Mouse (Mus musculus): ENCODE results near the gene Gm21915. TPM values are rescaled to one million over a fixed set of nuclear protein-coding genes. Genes with fewer than 3 reads are reported as not detected.

The Gm21915 gene
- polyA plus RNA-seq, 1 experiment from 2014 or later, result not detected

- H3K9ac ChIP-seq, result peak overlapping the region; percentile 33
- peak overlapping the region; percentile 70 for H3K4me2 ChIP-seq (replicated peaks)
- peak; percentile 86 for ATAC-seq
- no peaks in the 10 kb centered on the region for H3K9me3 ChIP-seq
- peak overlapping the region; percentile 41 for H3K4me3 ChIP-seq (replicated peaks)
- H3K27me3 ChIP-seq (replicated peaks), result no peaks in the 10 kb centered on the region
- WGBS, result 5% methylated on average over 14 of the region's 14 CpGs
- no peaks in the 10 kb centered on the region for H3K36me3 ChIP-seq
- peaks cover 6% of the 10 kb centered on the region; the same call in 1 of the 2 replicates for H3K4me1 ChIP-seq (replicated peaks)
- H3K27ac ChIP-seq, result no peak overlapping the region
Observed at GRCm38 (mm10) chr9:40638394-40639049, 31.9 kb upstream of the Gm21915 start.

- Histone ChIP-seq H3K36me3 (no peaks in the 10 kb centered on the region), H3K4me3 (replicated peaks) (no peak overlapping the region), H3K4me1 (replicated peaks) (peaks cover 6% of the 10 kb centered on the region; the same call in 1 of the 2 replicates), H3K27ac (no peak overlapping the region), H3K9me3 (no peaks in the 10 kb centered on the region), H3K4me2 (replicated peaks) (no peak overlapping the region), H3K27me3 (replicated peaks) (no peaks in the 10 kb centered on the region), H3K9ac (no peak overlapping the region)
- 83% methylated on average over 10 of the region's 10 CpGs for WGBS
- no peak for ATAC-seq
Observed at GRCm38 (mm10) chr9:40639536-40640187, 30.8 kb upstream of the Gm21915 start.

GRCm38 (mm10) chr9:40641318-40641717, 29.1 kb upstream of the Gm21915 start:
- Histone ChIP-seq H3K9me3 (no peaks in the 10 kb centered on the region), H3K27ac (no peak overlapping the region), H3K36me3 (no peaks in the 10 kb centered on the region), H3K4me2 (replicated peaks) (no peak overlapping the region), H3K4me3 (replicated peaks) (no peak overlapping the region), H3K27me3 (replicated peaks) (no peaks in the 10 kb centered on the region), H3K9ac (no peak overlapping the region), H3K4me1 (replicated peaks) (peaks cover 6% of the 10 kb centered on the region; the same call in 1 of the 2 replicates)
- no peak for ATAC-seq
- whole genome bisulfite sequencing, result 85% methylated on average over 2 of the region's 2 CpGs

DNA sequence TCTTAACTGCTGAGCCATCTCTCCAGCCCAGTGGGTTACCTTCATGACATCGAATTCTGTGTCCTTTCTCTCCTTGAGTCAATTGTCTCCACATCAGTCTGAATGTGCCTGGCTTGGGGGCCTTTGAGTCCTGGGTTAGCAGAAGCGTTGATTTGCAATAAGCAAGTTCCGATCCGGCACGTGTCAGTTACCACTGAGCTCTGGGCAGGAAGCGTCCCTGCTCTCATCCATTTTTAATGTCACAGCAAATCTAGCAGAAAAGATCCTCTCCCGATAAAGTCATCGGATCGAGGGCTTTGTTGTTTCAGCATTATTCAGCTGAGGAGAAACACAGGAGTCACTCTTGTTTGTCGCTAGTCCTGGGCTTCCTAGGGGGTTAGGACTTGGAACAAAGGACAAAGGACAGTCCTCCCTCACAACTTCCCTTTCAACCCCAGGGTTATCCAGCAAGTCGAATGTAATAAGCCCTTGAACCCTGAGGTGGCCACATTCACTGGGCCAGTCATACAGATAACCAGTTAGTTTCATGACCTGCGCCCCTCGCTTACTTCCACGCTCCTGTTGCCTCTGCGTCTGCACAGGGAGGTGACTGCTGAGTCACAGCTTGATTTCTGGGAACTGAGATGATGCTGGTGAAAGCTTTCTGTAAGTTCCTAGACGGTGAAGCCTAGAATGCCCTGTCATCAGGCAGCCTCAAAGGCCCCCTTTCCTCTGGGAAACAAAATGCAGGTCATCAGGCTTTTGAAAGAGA, 27.8 kb upstream of the Gm21915 start:
- H3K9me3 ChIP-seq, result no peaks in the 10 kb centered on the region
- H3K27ac ChIP-seq, result no peak overlapping the region
- 42% methylated on average over 16 of the region's 16 CpGs for WGBS
- peaks cover 6% of the 10 kb centered on the region; the same call in 1 of the 2 replicates for H3K4me1 ChIP-seq (replicated peaks)
- H3K27me3 ChIP-seq (replicated peaks), result no peaks in the 10 kb centered on the region
- 0 out of 2 replicates have a peak, but pooled peaks have one; percentile 29 for ATAC-seq
- H3K9ac ChIP-seq, result no peak overlapping the region
- H3K36me3 ChIP-seq, result no peaks in the 10 kb centered on the region
- H3K4me3 ChIP-seq (replicated peaks), result no peak overlapping the region
- H3K4me2 ChIP-seq (replicated peaks), result no peak overlapping the region

GRCm38 (mm10) chr9:40649444-40649843, 21.0 kb upstream of the Gm21915 start:
- Histone ChIP-seq H3K9me3 (no peaks in the 10 kb centered on the region), H3K4me3 (replicated peaks) (no peak overlapping the region), H3K27ac (no peak overlapping the region), H3K27me3 (replicated peaks) (no peaks in the 10 kb centered on the region), H3K9ac (no peak overlapping the region), H3K4me1 (replicated peaks) (no peaks in the 10 kb centered on the region), H3K36me3 (no peaks in the 10 kb centered on the region), H3K4me2 (replicated peaks) (no peak overlapping the region)
- no peak for ATAC-seq
- WGBS, result 88% methylated on average over 3 of the region's 3 CpGs

DNA sequence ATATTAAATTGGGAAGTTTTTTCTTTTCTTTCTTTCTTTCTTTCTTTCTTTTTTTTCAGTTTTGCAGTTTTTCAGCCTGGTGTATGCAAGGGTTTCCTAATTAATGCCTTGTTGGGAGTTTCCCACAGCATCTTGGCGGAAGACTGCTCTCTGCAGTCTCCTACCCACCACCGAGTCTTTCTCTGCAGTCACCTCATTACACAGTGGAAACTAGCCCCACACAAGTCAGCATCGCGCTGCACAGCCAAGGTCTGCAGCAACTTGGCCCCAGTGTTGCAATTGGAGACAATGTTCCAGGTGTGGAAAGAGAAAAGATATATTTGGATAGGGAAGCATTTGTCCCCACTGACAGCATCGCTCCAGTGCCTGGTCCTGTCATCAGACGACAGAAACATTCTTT, 20.4 kb upstream of the Gm21915 start:
- Histone ChIP-seq H3K4me2 (replicated peaks) (no peak overlapping the region), H3K4me3 (replicated peaks) (no peak overlapping the region), H3K4me1 (replicated peaks) (no peaks in the 10 kb centered on the region), H3K9me3 (no peaks in the 10 kb centered on the region), H3K27me3 (replicated peaks) (no peaks in the 10 kb centered on the region), H3K36me3 (no peaks in the 10 kb centered on the region), H3K27ac (no peak overlapping the region), H3K9ac (no peak overlapping the region)
- WGBS, result 72% methylated on average over 6 of the region's 6 CpGs
- ATAC-seq, result no peak

DNA sequence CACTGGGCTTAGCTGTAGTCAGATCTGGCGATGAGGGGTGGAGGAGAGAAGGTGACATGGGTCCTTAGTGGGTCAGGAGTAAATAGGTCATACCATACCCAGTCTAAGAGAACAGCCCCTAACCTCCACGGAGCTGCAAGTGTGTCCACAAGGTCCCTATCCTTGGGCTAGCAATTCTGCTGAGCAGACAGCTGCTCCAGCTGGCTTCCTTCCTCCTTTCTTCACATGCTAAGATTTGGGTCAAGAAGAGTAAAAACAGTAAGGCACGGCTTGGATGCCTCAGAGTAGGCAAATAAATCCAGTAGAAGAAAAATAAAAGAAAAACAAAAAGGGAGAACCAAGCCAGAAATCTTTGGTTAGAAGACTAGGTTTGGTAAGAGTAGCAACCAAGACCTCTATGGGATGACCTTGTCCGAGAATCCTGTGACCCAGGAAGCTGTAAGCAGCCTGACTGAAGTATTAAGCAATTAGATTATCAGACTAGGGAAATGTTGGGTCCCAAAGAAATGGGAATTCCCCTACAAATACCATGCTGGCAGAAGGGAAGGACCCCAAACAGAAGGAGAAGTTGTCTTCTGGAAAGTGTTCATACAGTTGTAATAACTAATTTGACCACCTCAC, 19.1 kb upstream of the Gm21915 start:
- 67% methylated on average over 4 of the region's 4 CpGs for WGBS

GRCm38 (mm10) chr9:40652757-40653156, 17.7 kb upstream of the Gm21915 start:
- Histone ChIP-seq H3K27me3 (replicated peaks) (no peaks in the 10 kb centered on the region), H3K9me3 (no peaks in the 10 kb centered on the region), H3K4me2 (replicated peaks) (no peak overlapping the region), H3K36me3 (no peaks in the 10 kb centered on the region), H3K4me3 (replicated peaks) (no peak overlapping the region), H3K27ac (no peak overlapping the region), H3K4me1 (replicated peaks) (no peaks in the 10 kb centered on the region), H3K9ac (no peak overlapping the region)
- no peak for ATAC-seq
- 28% methylated on average over 9 of the region's 9 CpGs for WGBS

More for the DNA sequence above, 19.1 kb upstream of the Gm21915 start:
- Histone ChIP-seq H3K4me2 (replicated peaks) (no peak overlapping the region), H3K4me3 (replicated peaks) (no peak overlapping the region), H3K27ac (no peak overlapping the region), H3K9me3 (no peaks in the 10 kb centered on the region), H3K4me1 (replicated peaks) (no peaks in the 10 kb centered on the region), H3K9ac (no peak overlapping the region), H3K36me3 (no peaks in the 10 kb centered on the region), H3K27me3 (replicated peaks) (no peaks in the 10 kb centered on the region)
- ATAC-seq, result no peak

DNA sequence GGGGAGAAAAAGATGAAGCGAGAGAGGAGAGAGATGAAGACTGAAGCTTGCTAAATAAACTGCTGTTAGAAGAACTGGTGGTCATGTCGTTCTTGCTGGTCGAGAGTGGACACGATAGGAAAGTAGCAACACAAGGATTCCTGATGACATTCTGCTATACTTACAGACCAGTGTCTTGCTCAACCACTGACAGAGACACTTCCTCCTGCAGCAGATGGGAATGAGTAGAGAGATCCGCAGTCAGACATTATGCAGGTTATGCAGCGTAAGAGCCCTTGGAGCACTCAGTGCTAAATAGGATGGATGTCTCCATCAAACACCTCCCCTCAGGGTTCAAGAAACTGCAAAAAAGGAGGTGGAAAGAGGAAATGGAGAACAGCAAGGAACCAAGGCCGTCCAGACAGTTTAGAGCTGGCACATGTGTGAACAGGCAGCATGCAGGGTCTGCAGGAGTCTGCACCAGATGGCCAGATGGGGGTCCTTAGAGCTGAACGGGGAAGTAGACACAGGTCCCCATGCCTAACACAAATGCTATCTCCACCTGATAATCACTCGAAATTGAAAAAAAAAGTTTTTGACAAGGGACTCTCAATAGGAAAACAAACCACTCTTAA, 4.1 kb upstream of the Gm21915 start:
- H3K36me3 ChIP-seq, result no peaks in the 10 kb centered on the region
- H3K9me3 ChIP-seq, result no peaks in the 10 kb centered on the region
- H3K4me1 ChIP-seq (replicated peaks), result no peaks in the 10 kb centered on the region
- ATAC-seq, result no peak
- 72% methylated on average over 9 of the region's 9 CpGs for WGBS
- no peak overlapping the region for H3K4me2 ChIP-seq (replicated peaks)
- H3K27ac ChIP-seq, result no peak overlapping the region
- no peaks in the 10 kb centered on the region for H3K27me3 ChIP-seq (replicated peaks)
- no peak overlapping the region for H3K9ac ChIP-seq
- H3K4me3 ChIP-seq (replicated peaks), result no peak overlapping the region

- Histone ChIP-seq H3K9ac (no peak overlapping the region), H3K4me1 (replicated peaks) (peaks cover 10% of the 10 kb centered on the region; the same call in 1 of the 2 replicates), H3K36me3 (no peaks in the 10 kb centered on the region), H3K4me2 (replicated peaks) (no peak overlapping the region), H3K27ac (no peak overlapping the region), H3K4me3 (replicated peaks) (no peak overlapping the region), H3K9me3 (no peaks in the 10 kb centered on the region), H3K27me3 (replicated peaks) (no peaks in the 10 kb centered on the region)
- ATAC-seq, result no peak
- WGBS, result 41% methylated on average over 4 of the region's 4 CpGs
Observed at GRCm38 (mm10) chr9:40671323-40671930, 1.0 kb downstream of the Gm21915 start.

DNA sequence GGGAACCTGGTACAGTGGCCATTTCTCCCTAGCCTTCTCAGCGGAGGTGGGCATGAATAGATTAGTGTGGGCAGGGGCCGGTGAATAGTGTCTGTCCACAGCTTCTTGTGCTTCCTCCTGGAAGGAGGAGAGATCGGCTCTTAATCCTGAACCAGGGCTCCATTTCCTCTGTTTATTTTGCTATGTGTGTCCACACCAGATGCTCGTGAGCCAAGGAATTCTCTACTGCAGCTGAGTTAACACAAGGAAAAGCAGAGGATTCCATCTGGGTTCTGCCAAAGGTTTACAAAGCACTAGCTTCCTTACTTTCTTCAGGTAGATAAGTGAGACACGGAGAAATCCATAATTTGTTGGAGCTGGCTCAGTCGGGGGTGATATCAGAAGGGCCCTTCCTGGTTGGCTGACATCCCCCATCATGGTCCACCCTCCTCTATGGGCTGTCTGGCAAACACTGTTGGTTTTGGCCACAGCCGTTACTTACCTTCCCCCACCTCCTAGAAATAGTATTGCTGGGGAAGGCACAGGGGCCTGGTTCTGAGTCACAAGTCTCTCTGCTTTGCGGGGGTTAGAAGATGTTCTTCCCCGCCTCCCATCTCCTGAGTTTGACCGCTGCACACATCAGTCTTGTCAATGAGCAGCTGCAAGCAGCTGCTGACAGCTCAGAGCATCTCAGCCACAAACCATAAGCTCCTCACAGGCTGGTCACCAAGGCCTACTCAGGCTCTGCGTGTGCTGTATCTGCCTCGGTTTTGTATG, 5.0 kb downstream of the Gm21915 start:
- Histone ChIP-seq H3K4me2 (replicated peaks) (peak overlapping the region; percentile 27), H3K27me3 (replicated peaks) (no peaks in the 10 kb centered on the region), H3K27ac (peak overlapping the region; percentile 73), H3K9ac (no peak overlapping the region), H3K4me1 (replicated peaks) (peaks cover 17% of the 10 kb centered on the region), H3K36me3 (no peaks in the 10 kb centered on the region), H3K4me3 (replicated peaks) (no peak overlapping the region), H3K9me3 (no peaks in the 10 kb centered on the region)
- ATAC-seq, result peak; percentile 85
- 43% methylated on average over 12 of the region's 12 CpGs for WGBS
